Mouse (Mus musculus) liver, postnatal 0 days (tissue): Measurements from ENCODE around the gene Cyp2u1. TPM values are rescaled to one million over a fixed set of nuclear protein-coding genes. Genes with fewer than 3 reads are reported as not detected.

ENCODE experiments used
- ATAC-seq: fragments of 200-750 bp; cut with Nextera tagmentation; 2 replicates; pipeline ENCODE4 v1.8.0; 2017; ENCODE audit warnings: mild to moderate bottlenecking, moderate library complexity
- DNase-seq: peaks from one replicate; pipeline ENCODE4 v3.0.0-alpha.2; 2016
- H3K27ac ChIP-seq: fragments of 300-500 bp; sonication (generic); 2 replicates; pipeline ENCODE4 v1.5.1; 2014; ENCODE audit warnings: antibody characterized with exemption, moderate library complexity, mild to moderate bottlenecking, low read depth
- H3K27me3 ChIP-seq: fragments of 300-500 bp; sonication (generic); 2 replicates; pipeline ENCODE4 v1.6.1; 2014; ENCODE audit warnings: low read length, control low read depth, mixed read lengths; ENCODE audit not compliant: insufficient read depth
- H3K36me3 ChIP-seq: fragments of 300-500 bp; sonication (generic); replicated peaks from 2 replicates; pipeline ENCODE4 v1.6.1; 2014; ENCODE audit warnings: mild to moderate bottlenecking, control low read depth, low read length, moderate library complexity, mixed read lengths; ENCODE audit not compliant: insufficient read depth
- H3K4me1 ChIP-seq: fragments of 300-500 bp; sonication (generic); 2 replicates; pipeline ENCODE4 v1.6.1; 2014; ENCODE audit warnings: antibody characterized with exemption, mild to moderate bottlenecking, control low read depth; ENCODE audit not compliant: insufficient read depth
- H3K4me2 ChIP-seq: fragments of 300-500 bp; sonication (generic); 2 replicates; pipeline ENCODE4 v1.6.1; 2014; ENCODE audit warnings: low read depth, mild to moderate bottlenecking, low read length, moderate library complexity, mixed read lengths
- H3K4me3 ChIP-seq: fragments of 300-500 bp; sonication (generic); 2 replicates; pipeline ENCODE4 v1.5.1; 2014; ENCODE audit warnings: low read depth, low read length
- H3K9ac ChIP-seq: fragments of 300-500 bp; sonication (generic); replicated peaks from 2 replicates; pipeline ENCODE4 v1.6.1; 2014; ENCODE audit warnings: mild to moderate bottlenecking, moderate library complexity
- H3K9me3 ChIP-seq: fragments of 300-500 bp; sonication (generic); 2 replicates; pipeline ENCODE4 v1.6.1; 2016; ENCODE audit warnings: mild to moderate bottlenecking, control low read depth, low read length, mixed read lengths
- CTCF ChIP-seq: sonication (generic); IDR thresholded peaks from 2 replicates; pipeline ENCODE4 v1.5.1; 2016; ENCODE audit warnings: antibody characterized with exemption, low read depth
- EP300 ChIP-seq: IDR thresholded peaks from 2 replicates; pipeline ENCODE4 v1.6.1; 2016; ENCODE audit warnings: antibody characterized with exemption, low read depth, mild to moderate bottlenecking
- WGBS: fragments of 180-500 bp; shearing (Covaris S2); extraction: QIAGEN DNeasy Blood & Tissue Kit; methylation state at CpG from one replicate; pipeline ENCODE4 v1.1.7; 2014; ENCODE audit not compliant: insufficient replicate concordance; 5-methylcytosine and 5-hydroxymethylcytosine counted together
- polyA plus RNA-seq: library from polyadenylated mRNA; unstranded; fragments of >200 nt; fragmentation: Nextera tagmentation; extraction: Ambion mirVana; gene quantifications from 2 replicates; pipeline ENCODE4 v1.2.1, GENCODE M21; 2015

The Cyp2u1 gene
- polyA plus RNA-seq, 1 experiment from 2014 or later = 1.4 TPM

GRCm38 (mm10) chr3:131312340-131312739 lies 9.3 kb upstream of the Cyp2u1 start:
- Histone ChIP-seq H3K9ac (no peak overlapping the region), H3K27me3 (no peaks in the 10 kb centered on the region), H3K4me3 (no peak overlapping the region), H3K4me2 (no peak overlapping the region), H3K27ac (no peak overlapping the region), H3K9me3 (peaks cover 3% of the 10 kb centered on the region; the same call in 1 of the 2 replicates), H3K36me3 (no peaks in the 10 kb centered on the region), H3K4me1 (peaks cover 6% of the 10 kb centered on the region; the same call in 1 of the 2 replicates)
- TF ChIP-seq CTCF = no peak
- peak; percentile 69; the same call in 1 of the 2 replicates for TF ChIP-seq EP300
- DNase-seq = peak; percentile 39
- 63% methylated on average over 9 of the region's 9 CpGs for WGBS
- ATAC-seq = peak; percentile 86

- no peak for ATAC-seq
- Histone ChIP-seq H3K36me3 (no peaks in the 10 kb centered on the region), H3K27ac (no peak overlapping the region), H3K9me3 (peaks cover 3% of the 10 kb centered on the region; the same call in 1 of the 2 replicates), H3K4me1 (peaks cover 6% of the 10 kb centered on the region; the same call in 1 of the 2 replicates), H3K9ac (no peak overlapping the region), H3K4me3 (no peak overlapping the region), H3K27me3 (no peaks in the 10 kb centered on the region), H3K4me2 (no peak overlapping the region)
- no peak for TF ChIP-seq EP300
- no peak for TF ChIP-seq CTCF
- DNase-seq = no peak
- WGBS = 77% methylated on average over 4 of the region's 4 CpGs
Measured at GRCm38 (mm10) chr3:131310572-131310971, 7.5 kb upstream of the Cyp2u1 start.

- DNase-seq (no peak), ATAC-seq (no peak)
- no peaks in the 10 kb centered on the region for H3K27me3 ChIP-seq
- no peak overlapping the region for H3K27ac ChIP-seq
- no peak overlapping the region for H3K4me3 ChIP-seq
- H3K4me1 ChIP-seq = peaks cover 8% of the 10 kb centered on the region
- H3K36me3 ChIP-seq = no peaks in the 10 kb centered on the region
- H3K9ac ChIP-seq = no peak overlapping the region
- H3K4me2 ChIP-seq = no peak overlapping the region
- TF ChIP-seq CTCF (no peak), EP300 (no peak)
- peaks cover 3% of the 10 kb centered on the region; the same call in 1 of the 2 replicates for H3K9me3 ChIP-seq
- WGBS = 62% methylated on average over 3 of the region's 3 CpGs
Measured at GRCm38 (mm10) chr3:131307811-131308210, 4.8 kb upstream of the Cyp2u1 start.

- Histone ChIP-seq H3K27ac (no peak overlapping the region), H3K4me3 (no peak overlapping the region), H3K9ac (no peak overlapping the region), H3K4me2 (no peak overlapping the region), H3K36me3 (no peaks in the 10 kb centered on the region), H3K27me3 (no peaks in the 10 kb centered on the region), H3K9me3 (peaks cover 3% of the 10 kb centered on the region; the same call in 1 of the 2 replicates), H3K4me1 (peaks cover 11% of the 10 kb centered on the region)
- ATAC-seq (no peak), DNase-seq (no peak)
- TF ChIP-seq CTCF = no peak
- no peak for TF ChIP-seq EP300
- 82% methylated on average over 7 of the region's 7 CpGs for WGBS
Measured at GRCm38 (mm10) chr3:131306255-131306654, 3.2 kb upstream of the Cyp2u1 start.

- Histone ChIP-seq H3K9ac (0 out of 2 replicates have a peak overlapping the region, but pooled peaks have one; percentile 58), H3K27ac (no peak overlapping the region), H3K4me3 (peak overlapping the region; percentile 63), H3K4me1 (peaks cover 8% of the 10 kb centered on the region), H3K9me3 (no peaks in the 10 kb centered on the region), H3K36me3 (no peaks in the 10 kb centered on the region), H3K4me2 (peak overlapping the region; percentile 96), H3K27me3 (no peaks in the 10 kb centered on the region)
- TF ChIP-seq CTCF = no peak
- TF ChIP-seq EP300 = no peak
- 19% methylated on average over 5 of the region's 5 CpGs for WGBS
- peak; percentile 23 for ATAC-seq
- DNase-seq = no peak
Measured at GRCm38 (mm10) chr3:131303320-131303714, 290 bp upstream of the Cyp2u1 start.

- no peak overlapping the region for H3K27ac ChIP-seq
Measured at GRCm38 (mm10) chr3:131299908-131300307, 3.1 kb downstream of the Cyp2u1 start.

More at GRCm38 (mm10) chr3:131299908-131300307, 3.1 kb downstream of the Cyp2u1 start:
- no peak overlapping the region for H3K4me3 ChIP-seq
- peak; percentile 82 for TF ChIP-seq CTCF
- TF ChIP-seq EP300 = no peak
- H3K9me3 ChIP-seq = no peaks in the 10 kb centered on the region
- H3K4me2 ChIP-seq = no peak overlapping the region
- H3K4me1 ChIP-seq = peaks cover 8% of the 10 kb centered on the region
- ATAC-seq = no peak
- no peak overlapping the region for H3K9ac ChIP-seq
- no peak for DNase-seq
- 6% methylated on average over 6 of the region's 6 CpGs for WGBS
- H3K36me3 ChIP-seq = no peaks in the 10 kb centered on the region
- H3K27me3 ChIP-seq = no peaks in the 10 kb centered on the region
